Mouse (Mus musculus): ENCODE results near the gene Gigyf2. TPM values are rescaled to one million over a fixed set of nuclear protein-coding genes. Genes with fewer than 3 reads are reported as not detected.

Gene Gigyf2
- polyA plus RNA-seq, 1 experiment from 2014 or later, result 61.3 TPM

- no peaks in the 10 kb centered on the region for H3K27me3 ChIP-seq (ENCODE audit: control insufficient read depth, insufficient read depth, low read length)
- no peak overlapping the region for H3K4me3 ChIP-seq (ENCODE audit: low read length)
- H3K9ac ChIP-seq (ENCODE audit: low read depth, low read length), result no peak overlapping the region
- WGBS, result 65% methylated on average over 4 of the region's 4 CpGs
- H3K36me3 ChIP-seq (ENCODE audit: control insufficient read depth, insufficient read depth, low read length), result no peaks in the 10 kb centered on the region
- H3K27ac ChIP-seq (ENCODE audit: low read depth, low read length), result peak overlapping the region; percentile 13; the same call in 1 of the 2 replicates
- H3K9me3 ChIP-seq (ENCODE audit: control insufficient read depth, low read length), result no peaks in the 10 kb centered on the region
- ATAC-seq (ENCODE audit: low FRiP score, low TSS enrichment), result no peak; the same call in 1 of the 2 replicates
- H3K4me2 ChIP-seq (replicated peaks; ENCODE audit: low read depth, low read length), result no peak overlapping the region
- H3K4me1 ChIP-seq (ENCODE audit: control insufficient read depth, insufficient read depth, low read length), result peaks cover 2% of the 10 kb centered on the region; the same call in 1 of the 2 replicates
Observed at GRCm38 (mm10) chr1:87294063-87294710, 32.6 kb upstream of the Gigyf2 start.

GRCm38 (mm10) chr1:87294951-87295350, 31.8 kb upstream of the Gigyf2 start:
- WGBS, result 49% methylated on average over 4 of the region's 4 CpGs
- no peak for ATAC-seq (ENCODE audit: low FRiP score, low TSS enrichment)
- peak overlapping the region; percentile 33; the same call in 1 of the 2 replicates for H3K27ac ChIP-seq (ENCODE audit: low read depth, low read length)

GRCm38 (mm10) chr1:87297346-87297925, 29.4 kb upstream of the Gigyf2 start:
- Histone ChIP-seq H3K9me3 (ENCODE audit: control insufficient read depth, low read length) (no peaks in the 10 kb centered on the region), H3K4me2 (replicated peaks; ENCODE audit: low read depth, low read length) (no peak overlapping the region), H3K27me3 (ENCODE audit: control insufficient read depth, insufficient read depth, low read length) (no peaks in the 10 kb centered on the region), H3K4me1 (ENCODE audit: control insufficient read depth, insufficient read depth, low read length) (peaks cover 2% of the 10 kb centered on the region; the same call in 1 of the 2 replicates), H3K27ac (ENCODE audit: low read depth, low read length) (no peak overlapping the region), H3K4me3 (ENCODE audit: low read length) (no peak overlapping the region), H3K36me3 (ENCODE audit: control insufficient read depth, insufficient read depth, low read length) (no peaks in the 10 kb centered on the region), H3K9ac (ENCODE audit: low read depth, low read length) (no peak overlapping the region)
- ATAC-seq (ENCODE audit: low FRiP score, low TSS enrichment), result no peak
- WGBS, result 90% methylated on average over 10 of the region's 10 CpGs

More at GRCm38 (mm10) chr1:87294951-87295350, 31.8 kb upstream of the Gigyf2 start:
- Histone ChIP-seq H3K4me2 (replicated peaks; ENCODE audit: low read depth, low read length) (no peak overlapping the region), H3K36me3 (ENCODE audit: control insufficient read depth, insufficient read depth, low read length) (no peaks in the 10 kb centered on the region), H3K4me1 (ENCODE audit: control insufficient read depth, insufficient read depth, low read length) (peaks cover 2% of the 10 kb centered on the region; the same call in 1 of the 2 replicates), H3K9ac (ENCODE audit: low read depth, low read length) (no peak overlapping the region), H3K4me3 (ENCODE audit: low read length) (no peak overlapping the region), H3K9me3 (ENCODE audit: control insufficient read depth, low read length) (no peaks in the 10 kb centered on the region), H3K27me3 (ENCODE audit: control insufficient read depth, insufficient read depth, low read length) (no peaks in the 10 kb centered on the region)

GRCm38 (mm10) chr1:87300360-87301286, 26.2 kb upstream of the Gigyf2 start:
- 42% methylated on average over 14 of the region's 14 CpGs for WGBS
- Histone ChIP-seq H3K36me3 (ENCODE audit: control insufficient read depth, insufficient read depth, low read length) (no peaks in the 10 kb centered on the region), H3K9ac (ENCODE audit: low read depth, low read length) (no peak overlapping the region), H3K27me3 (ENCODE audit: control insufficient read depth, insufficient read depth, low read length) (no peaks in the 10 kb centered on the region), H3K4me1 (ENCODE audit: control insufficient read depth, insufficient read depth, low read length) (no peaks in the 10 kb centered on the region; the same call in 1 of the 2 replicates), H3K4me2 (replicated peaks; ENCODE audit: low read depth, low read length) (no peak overlapping the region), H3K27ac (ENCODE audit: low read depth, low read length) (no peak overlapping the region), H3K4me3 (ENCODE audit: low read length) (no peak overlapping the region), H3K9me3 (ENCODE audit: control insufficient read depth, low read length) (no peaks in the 10 kb centered on the region)
- ATAC-seq (ENCODE audit: low FRiP score, low TSS enrichment), result peak; percentile 58; the same call in 1 of the 2 replicates

- H3K4me2 ChIP-seq (replicated peaks; ENCODE audit: low read depth, low read length), result no peak overlapping the region
- no peak overlapping the region for H3K27ac ChIP-seq (ENCODE audit: low read depth, low read length)
- WGBS, result 88% methylated on average over 2 of the region's 2 CpGs
- H3K9ac ChIP-seq (ENCODE audit: low read depth, low read length), result no peak overlapping the region
- H3K4me3 ChIP-seq (ENCODE audit: low read length), result no peak overlapping the region
- no peaks in the 10 kb centered on the region for H3K36me3 ChIP-seq (ENCODE audit: control insufficient read depth, insufficient read depth, low read length)
- no peak for ATAC-seq (ENCODE audit: low FRiP score, low TSS enrichment)
- H3K27me3 ChIP-seq (ENCODE audit: control insufficient read depth, insufficient read depth, low read length), result no peaks in the 10 kb centered on the region
- no peaks in the 10 kb centered on the region for H3K9me3 ChIP-seq (ENCODE audit: control insufficient read depth, low read length)
- H3K4me1 ChIP-seq (ENCODE audit: control insufficient read depth, insufficient read depth, low read length), result no peaks in the 10 kb centered on the region; the same call in 1 of the 2 replicates
Observed at GRCm38 (mm10) chr1:87301971-87302370, 24.8 kb upstream of the Gigyf2 start.

- Histone ChIP-seq H3K27me3 (ENCODE audit: control insufficient read depth, insufficient read depth, low read length) (no peaks in the 10 kb centered on the region), H3K4me1 (ENCODE audit: control insufficient read depth, insufficient read depth, low read length) (no peaks in the 10 kb centered on the region), H3K9ac (ENCODE audit: low read depth, low read length) (no peak overlapping the region), H3K4me3 (ENCODE audit: low read length) (no peak overlapping the region), H3K27ac (ENCODE audit: low read depth, low read length) (no peak overlapping the region), H3K9me3 (ENCODE audit: control insufficient read depth, low read length) (no peaks in the 10 kb centered on the region), H3K4me2 (replicated peaks; ENCODE audit: low read depth, low read length) (no peak overlapping the region), H3K36me3 (ENCODE audit: control insufficient read depth, insufficient read depth, low read length) (no peaks in the 10 kb centered on the region)
- 87% methylated on average over 3 of the region's 3 CpGs for WGBS
- ATAC-seq (ENCODE audit: low FRiP score, low TSS enrichment), result no peak
Observed at GRCm38 (mm10) chr1:87308952-87309351, 17.8 kb upstream of the Gigyf2 start.

GRCm38 (mm10) chr1:87309621-87310020, 17.2 kb upstream of the Gigyf2 start:
- Histone ChIP-seq H3K27ac (ENCODE audit: low read depth, low read length) (no peak overlapping the region), H3K4me2 (replicated peaks; ENCODE audit: low read depth, low read length) (no peak overlapping the region), H3K9ac (ENCODE audit: low read depth, low read length) (no peak overlapping the region), H3K27me3 (ENCODE audit: control insufficient read depth, insufficient read depth, low read length) (no peaks in the 10 kb centered on the region), H3K36me3 (ENCODE audit: control insufficient read depth, insufficient read depth, low read length) (no peaks in the 10 kb centered on the region), H3K4me3 (ENCODE audit: low read length) (no peak overlapping the region), H3K4me1 (ENCODE audit: control insufficient read depth, insufficient read depth, low read length) (no peaks in the 10 kb centered on the region), H3K9me3 (ENCODE audit: control insufficient read depth, low read length) (no peaks in the 10 kb centered on the region)
- WGBS, result 73% methylated on average over 16 of the region's 16 CpGs
- ATAC-seq (ENCODE audit: low FRiP score, low TSS enrichment), result no peak

- no peak overlapping the region for H3K27ac ChIP-seq (ENCODE audit: low read depth, low read length)
- H3K36me3 ChIP-seq (ENCODE audit: control insufficient read depth, insufficient read depth, low read length), result no peaks in the 10 kb centered on the region
- H3K4me2 ChIP-seq (replicated peaks; ENCODE audit: low read depth, low read length), result no peak overlapping the region
- H3K4me1 ChIP-seq (ENCODE audit: control insufficient read depth, insufficient read depth, low read length), result no peaks in the 10 kb centered on the region
- 89% methylated on average over 2 of the region's 2 CpGs for WGBS
- ATAC-seq (ENCODE audit: low FRiP score, low TSS enrichment), result no peak
- no peak overlapping the region for H3K9ac ChIP-seq (ENCODE audit: low read depth, low read length)
- H3K4me3 ChIP-seq (ENCODE audit: low read length), result no peak overlapping the region
- H3K27me3 ChIP-seq (ENCODE audit: control insufficient read depth, insufficient read depth, low read length), result no peaks in the 10 kb centered on the region
- H3K9me3 ChIP-seq (ENCODE audit: control insufficient read depth, low read length), result no peaks in the 10 kb centered on the region
Observed at GRCm38 (mm10) chr1:87312681-87313080, 14.1 kb upstream of the Gigyf2 start.
